Mouse (Mus musculus) spleen, adult 2 months (tissue): Measurements from ENCODE around the gene Stx6. TPM values are rescaled to one million over a fixed set of nuclear protein-coding genes. Genes with fewer than 3 reads are reported as not detected.

Experiments
- DNase-seq, 2 experiments: peaks; one replicate each; pipeline versions ENCODE4 v3.0.0 to v3.0.0-alpha.2; 2012 to 2021; ENCODE audit warnings: low spot score in 2 of 2, low read depth in 1 of 2
- H3K27ac ChIP-seq: fragments of 200-500 bp; 2 replicates; pipeline ENCODE4 v1.5.1; 2012; ENCODE audit warnings: low read length, inconsistent platforms; ENCODE audit not compliant: insufficient read depth
- H3K27me3 ChIP-seq: fragments of 200-500 bp; 2 replicates; pipeline ENCODE4 v1.6.1; 2012; ENCODE audit warnings: mild to moderate bottlenecking, moderate library complexity, low read length, inconsistent platforms; ENCODE audit not compliant: control insufficient read depth, insufficient read depth
- H3K36me3 ChIP-seq: fragments of 200-500 bp; 2 replicates; pipeline ENCODE4 v1.6.1; 2012; ENCODE audit warnings: mild to moderate bottlenecking, low read length, inconsistent platforms; ENCODE audit not compliant: control insufficient read depth, insufficient read depth
- H3K4me1 ChIP-seq: fragments of 200-500 bp; 2 replicates; pipeline ENCODE4 v1.6.1; 2011; ENCODE audit warnings: inconsistent platforms; ENCODE audit not compliant: control insufficient read depth, insufficient read depth, insufficient read length
- H3K4me3 ChIP-seq: fragments of 200-500 bp; 2 replicates; pipeline ENCODE4 v1.5.1; 2011; ENCODE audit warnings: mild to moderate bottlenecking, inconsistent platforms; ENCODE audit not compliant: insufficient read depth, insufficient read length; ENCODE audit errors: extremely low read depth
- CTCF ChIP-seq: fragments of 200-500 bp; IDR thresholded peaks from 2 replicates; pipeline ENCODE4 v1.5.1; 2011; ENCODE audit warnings: mild to moderate bottlenecking, inconsistent platforms; ENCODE audit not compliant: insufficient read depth, insufficient read length, insufficient replicate concordance; ENCODE audit errors: extremely low read depth
- POLR2A ChIP-seq: fragments of 200-500 bp; IDR thresholded peaks from 2 replicates; pipeline ENCODE4 v1.6.1; 2011; ENCODE audit warnings: low read depth, low read length, inconsistent platforms
- WGBS: fragments of 180-500 bp; shearing (Covaris S2); methylation state at CpG from one replicate; pipeline ENCODE4 v1.1.7; 2018; 5-methylcytosine and 5-hydroxymethylcytosine counted together
- polyA plus RNA-seq: library from polyadenylated mRNA; depleted of rRNA; stranded (reverse); fragments of >200 nt; gene quantifications from 2 replicates; pipeline ENCODE4 v1.2.3, GENCODE M21; 2012; rRNA removed

Gene Stx6
- polyA plus RNA-seq, 1 experiment: 35.0 TPM

GRCm38 (mm10) chr1:155253126-155253525 is 94.6 kb downstream of the Stx6 start:
- Histone ChIP-seq H3K36me3 (no peaks in the 10 kb centered on the region), H3K27ac (no peak overlapping the region), H3K27me3 (no peaks in the 10 kb centered on the region), H3K4me1 (no peaks in the 10 kb centered on the region), H3K4me3 (no peak overlapping the region)
- no peak for TF ChIP-seq CTCF
- no peak for TF ChIP-seq POLR2A
- 78% methylated on average over 12 of the region's 12 CpGs for WGBS
- DNase-seq: no peak

GRCm38 (mm10) chr1:155254309-155254708 is 95.8 kb downstream of the Stx6 start:
- WGBS: 84% methylated on average over 8 of the region's 8 CpGs
- Histone ChIP-seq H3K36me3 (no peaks in the 10 kb centered on the region), H3K27ac (no peak overlapping the region), H3K27me3 (no peaks in the 10 kb centered on the region), H3K4me1 (no peaks in the 10 kb centered on the region), H3K4me3 (no peak overlapping the region)
- TF ChIP-seq CTCF (no peak), POLR2A (no peak)
- no peak for DNase-seq

Other genes with a start within 250 kb of the Stx6 start
- gene Ier5, start 59.1 kb upstream of the Stx6 start, polyA plus RNA-seq: 47.7 and 82.0 TPM in 2 replicates
- gene Mr1, start 11.9 kb upstream of the Stx6 start, polyA plus RNA-seq: 1.7 and 2.2 TPM in 2 replicates
- gene BC034090, start 85.7 kb downstream of the Stx6 start, polyA plus RNA-seq: 2.7 and 3.3 TPM in 2 replicates